Mouse (Mus musculus) heart, embryonic 14.5 days (tissue): ENCODE data around the gene Msh3. TPM values are rescaled to one million over a fixed set of nuclear protein-coding genes. Genes with fewer than 3 reads are reported as not detected.

Experiments
- ATAC-seq: fragments of 200-750 bp; cut with Nextera tagmentation; 2 replicates; pipeline ENCODE4 v1.8.0; 2017; ENCODE audit warnings: low read depth, moderate TSS enrichment; ENCODE audit not compliant: insufficient number of reproducible peaks, insufficient read depth, low FRiP score
- H3K27ac ChIP-seq, 2 experiments: fragments of 200-500 bp in 1 of 2; fragments of 300-500 bp in 1 of 2; sonication (generic) in 1 of 2; replicated peaks in 1 of 2; 2 replicates each; pipeline ENCODE4 v1.5.1; 2012 to 2014; ENCODE audit warnings: low read depth in 2 of 2, low read length in 2 of 2, control low read depth in 1 of 2, mild to moderate bottlenecking in 1 of 2, mixed read lengths in 1 of 2; ENCODE audit not compliant: control insufficient read depth in 1 of 2, insufficient read depth in 1 of 2
- H3K27me3 ChIP-seq: fragments of 300-500 bp; sonication (generic); 2 replicates; pipeline ENCODE4 v1.6.1; 2014; ENCODE audit warnings: mild to moderate bottlenecking, low read length, control low read depth; ENCODE audit not compliant: control insufficient read depth, insufficient read depth
- H3K36me3 ChIP-seq: fragments of 300-500 bp; sonication (generic); 2 replicates; pipeline ENCODE4 v1.6.1; 2014; ENCODE audit warnings: mild to moderate bottlenecking, control low read depth, low read length, mixed read lengths; ENCODE audit not compliant: control insufficient read depth, insufficient read depth
- H3K4me1 ChIP-seq, 2 experiments: fragments of 200-500 bp in 1 of 2; fragments of 300-500 bp in 1 of 2; sonication (generic) in 1 of 2; 2 replicates each; pipeline ENCODE4 v1.6.1; 2012 to 2014; ENCODE audit warnings: low read length in 2 of 2, control low read depth in 1 of 2, mixed read lengths in 1 of 2; ENCODE audit not compliant: control insufficient read depth in 2 of 2, insufficient read depth in 2 of 2
- H3K4me2 ChIP-seq: fragments of 300-500 bp; sonication (generic); 2 replicates; pipeline ENCODE4 v1.6.1; 2014; ENCODE audit warnings: mild to moderate bottlenecking, low read length
- H3K4me3 ChIP-seq, 2 experiments: fragments of 200-500 bp in 1 of 2; fragments of 300-500 bp in 1 of 2; sonication (generic) in 1 of 2; 2 replicates each; pipeline ENCODE4 v1.5.1; 2012 to 2014; ENCODE audit warnings: low read length in 2 of 2, mild to moderate bottlenecking in 2 of 2, control low read depth in 1 of 2, low read depth in 1 of 2, moderate library complexity in 1 of 2; ENCODE audit not compliant: control insufficient read depth in 1 of 2, insufficient read depth in 1 of 2
- H3K9ac ChIP-seq: fragments of 300-500 bp; sonication (generic); 2 replicates; pipeline ENCODE4 v1.6.1; 2014; ENCODE audit warnings: mild to moderate bottlenecking, low read length
- H3K9me3 ChIP-seq: fragments of 300-500 bp; sonication (generic); 2 replicates; pipeline ENCODE4 v1.6.1; 2016; ENCODE audit warnings: low read length, control low read depth; ENCODE audit not compliant: control insufficient read depth
- WGBS: fragments of 180-500 bp; shearing (Covaris S2); extraction: QIAGEN DNeasy Blood & Tissue Kit; methylation state at CpG from one replicate; pipeline ENCODE4 v1.1.7; 2014; 5-methylcytosine and 5-hydroxymethylcytosine counted together
- polyA plus RNA-seq: library from polyadenylated mRNA; unstranded; fragments of >200 nt; fragmentation: Nextera tagmentation; extraction: Ambion mirVana; gene quantifications from 2 replicates; pipeline ENCODE4 v1.2.1, GENCODE M21; 2014

The Msh3 gene
- polyA plus RNA-seq, 1 experiment from 2014 or later: 17.1 TPM

- peaks cover 0 to 5% of the 10 kb centered on the region in 2 experiments; a peak in 1 of 4 replicates for H3K4me1 ChIP-seq
- ATAC-seq: no peak
- H3K27ac ChIP-seq: no peak overlapping the region
- no peak overlapping the region for H3K4me3 ChIP-seq
- no peak overlapping the region for H3K4me2 ChIP-seq
- no peaks in the 10 kb centered on the region for H3K9me3 ChIP-seq
- H3K27me3 ChIP-seq: no peaks in the 10 kb centered on the region
- H3K9ac ChIP-seq: no peak overlapping the region
- 0 out of 2 replicates have a peak, but pooled peaks cover 3% of the 10 kb centered on the region for H3K36me3 ChIP-seq
Measured at GRCm38 (mm10) chr13:92252331-92252730, 102.5 kb downstream of the Msh3 start.

DNA sequence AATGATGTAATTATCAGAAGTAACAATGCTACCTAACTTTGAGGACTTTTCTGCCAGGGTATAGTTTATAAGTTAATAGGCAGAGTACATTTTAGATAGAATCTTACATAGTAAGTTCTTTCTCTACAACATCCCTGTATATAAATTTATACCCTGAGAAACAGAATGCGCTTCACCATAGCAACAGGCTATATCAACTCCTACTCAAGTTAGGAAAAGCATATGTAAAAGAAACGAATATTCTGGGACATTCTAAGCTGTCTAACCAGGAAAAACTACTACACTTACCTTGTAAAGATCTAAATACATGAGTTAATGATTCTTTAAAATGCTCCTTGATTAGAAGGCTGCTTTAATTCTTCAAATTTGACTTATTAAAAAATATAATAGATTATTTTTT lies 107.2 kb downstream of the Msh3 start:
- H3K4me2 ChIP-seq: no peak overlapping the region
- no peaks in the 10 kb centered on the region for H3K4me1 ChIP-seq
- 83% methylated on average over 2 of the region's 2 CpGs for WGBS
- H3K9me3 ChIP-seq: no peaks in the 10 kb centered on the region
- H3K27ac ChIP-seq: no peak overlapping the region
- H3K9ac ChIP-seq: no peak overlapping the region
- 0 out of 2 replicates have a peak, but pooled peaks cover 3% of the 10 kb centered on the region for H3K36me3 ChIP-seq
- ATAC-seq: no peak
- H3K27me3 ChIP-seq: no peaks in the 10 kb centered on the region
- H3K4me3 ChIP-seq: no peak overlapping the region

DNA sequence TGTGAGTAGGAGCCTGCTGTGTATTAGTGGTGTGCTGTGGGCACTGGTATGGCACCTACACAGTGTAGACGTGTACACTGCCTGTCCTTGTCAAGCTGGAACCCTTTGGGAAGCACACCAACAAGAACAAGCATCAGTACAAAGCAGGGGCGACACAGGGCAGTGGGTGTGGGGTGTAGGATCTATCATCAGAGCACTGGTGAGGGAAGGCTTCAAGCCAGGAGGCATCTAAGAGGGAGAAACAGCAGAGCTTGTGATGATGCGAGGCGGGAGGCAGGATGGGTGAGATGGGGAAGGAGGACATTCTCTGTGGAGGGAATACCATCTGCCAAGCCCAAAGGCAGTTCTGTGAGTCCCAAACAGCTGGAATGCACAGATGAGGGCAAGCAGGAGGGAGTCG lies 107.8 kb downstream of the Msh3 start:
- no peaks in the 10 kb centered on the region for H3K9me3 ChIP-seq
- H3K36me3 ChIP-seq: 0 out of 2 replicates have a peak, but pooled peaks cover 3% of the 10 kb centered on the region
- H3K4me1 ChIP-seq: no peaks in the 10 kb centered on the region
- 90% methylated on average over 5 of the region's 5 CpGs for WGBS
- ATAC-seq: no peak
- H3K9ac ChIP-seq: no peak overlapping the region
- H3K27ac ChIP-seq: no peak overlapping the region
- H3K27me3 ChIP-seq: no peaks in the 10 kb centered on the region
- H3K4me3 ChIP-seq: no peak overlapping the region
- H3K4me2 ChIP-seq: no peak overlapping the region

DNA sequence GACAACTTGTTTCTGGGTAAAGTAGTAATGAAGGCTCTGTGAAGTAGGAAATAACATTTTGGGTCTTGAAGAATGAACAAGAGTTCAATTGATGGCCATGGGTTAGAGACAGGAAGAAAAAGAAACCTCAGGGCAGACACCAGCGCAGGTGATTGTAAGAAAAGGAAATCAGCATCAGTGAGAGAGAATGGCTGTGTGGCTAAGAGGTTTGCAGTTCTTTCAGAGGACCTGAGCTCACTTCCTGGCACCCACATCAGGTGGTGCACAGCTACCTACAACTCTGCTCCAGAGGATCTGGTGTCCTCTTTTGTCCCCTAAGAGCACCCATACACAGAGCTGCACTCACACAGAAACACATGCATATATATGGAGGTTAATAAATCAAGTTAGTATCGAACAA lies 110.1 kb downstream of the Msh3 start:
- H3K4me1 ChIP-seq: 0 out of 4 replicates have a peak, but pooled peaks cover 2 to 3% of the 10 kb centered on the region in 2 experiments
- no peaks in the 10 kb centered on the region for H3K9me3 ChIP-seq
- 0 out of 2 replicates have a peak, but pooled peaks cover 3% of the 10 kb centered on the region for H3K36me3 ChIP-seq
- WGBS: 96% methylated on average over 2 of the region's 2 CpGs
- H3K27ac ChIP-seq: no peak overlapping the region
- H3K27me3 ChIP-seq: no peaks in the 10 kb centered on the region
- H3K4me3 ChIP-seq: no peak overlapping the region
- ATAC-seq: no peak
- no peak overlapping the region for H3K4me2 ChIP-seq
- H3K9ac ChIP-seq: no peak overlapping the region

- Histone ChIP-seq H3K27me3 (no peaks in the 10 kb centered on the region), H3K4me2 (no peak overlapping the region), H3K9me3 (no peaks in the 10 kb centered on the region), H3K4me1 (0 out of 4 replicates have a peak, but pooled peaks cover 2 to 3% of the 10 kb centered on the region in 2 experiments), H3K4me3 (no peak overlapping the region), H3K27ac (no peak overlapping the region), H3K9ac (no peak overlapping the region), H3K36me3 (no peaks in the 10 kb centered on the region)
- ATAC-seq: no peak
- 59% methylated on average over 4 of the region's 4 CpGs for WGBS
Measured at GRCm38 (mm10) chr13:92241426-92241825, 113.4 kb downstream of the Msh3 start.

GRCm38 (mm10) chr13:92237887-92238286 lies 116.9 kb downstream of the Msh3 start:
- no peak for ATAC-seq
- Histone ChIP-seq H3K4me1 (0 out of 4 replicates have a peak, but pooled peaks cover 2 to 3% of the 10 kb centered on the region in 2 experiments), H3K27me3 (no peaks in the 10 kb centered on the region), H3K4me3 (no peak overlapping the region), H3K4me2 (no peak overlapping the region), H3K9me3 (no peaks in the 10 kb centered on the region), H3K36me3 (0 out of 2 replicates have a peak, but pooled peaks cover 2% of the 10 kb centered on the region), H3K9ac (no peak overlapping the region), H3K27ac (no peak overlapping the region)
- 89% methylated on average over 3 of the region's 3 CpGs for WGBS

DNA sequence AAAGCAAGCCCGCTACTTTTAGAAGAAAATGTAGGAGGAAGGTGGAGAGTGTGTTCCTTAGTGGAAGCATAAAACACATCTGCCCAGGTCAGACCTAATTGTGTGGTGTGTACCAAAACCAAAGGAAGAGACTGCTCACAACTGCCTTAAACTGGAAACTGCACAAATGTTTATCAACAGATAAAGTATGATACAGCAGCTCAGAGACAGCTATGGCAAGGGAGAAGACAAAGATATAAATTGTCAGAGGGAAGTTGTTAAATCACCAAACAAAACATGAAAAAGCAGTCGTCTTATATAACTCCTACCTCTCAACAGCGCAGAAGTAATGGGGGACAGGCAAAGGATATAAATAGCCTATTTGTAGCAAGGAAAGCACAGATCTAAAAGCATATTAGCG lies 117.8 kb downstream of the Msh3 start:
- Histone ChIP-seq H3K36me3 (0 out of 2 replicates have a peak, but pooled peaks cover 2% of the 10 kb centered on the region), H3K4me2 (no peak overlapping the region), H3K9me3 (no peaks in the 10 kb centered on the region), H3K4me1 (0 out of 4 replicates have a peak, but pooled peaks cover 2 to 3% of the 10 kb centered on the region in 2 experiments), H3K27me3 (no peaks in the 10 kb centered on the region), H3K9ac (no peak overlapping the region), H3K27ac (no peak overlapping the region), H3K4me3 (no peak overlapping the region)
- WGBS: 66% methylated on average over 4 of the region's 4 CpGs
- ATAC-seq: no peak
